Mouse (Mus musculus) thymus, adult 2 months (tissue): ENCODE data around the gene Resp18.

Experiments used
- CTCF ChIP-seq: fragments of 200-500 bp; IDR thresholded peaks from 2 replicates; pipeline ENCODE4 v1.5.1; 2012; ENCODE audit warnings: mild to moderate bottlenecking, control low read depth, low read length, moderate library complexity, borderline replicate concordance; ENCODE audit not compliant: control insufficient read depth, poor library complexity, insufficient read depth; ENCODE audit errors: extremely low read depth
- POLR2A ChIP-seq: fragments of 200-500 bp; IDR thresholded peaks from 2 replicates; pipeline ENCODE4 v1.6.1; 2012; ENCODE audit warnings: mild to moderate bottlenecking, low read length, control low read depth, moderate library complexity; ENCODE audit not compliant: control insufficient read depth, poor library complexity, insufficient read depth; ENCODE audit errors: extremely low read depth

GRCm38 (mm10) chr1:75318736-75319135 lies 40.5 kb upstream of the Resp18 start:
- no peak for TF ChIP-seq CTCF
- TF ChIP-seq POLR2A: no peak
